Mouse (Mus musculus): ENCODE data around the gene Stub1. TPM values are rescaled to one million over a fixed set of nuclear protein-coding genes. Genes with fewer than 3 reads are reported as not detected.

Gene Stub1
- polyA plus RNA-seq, 1 experiment from 2014 or later = 353 TPM

DNA sequence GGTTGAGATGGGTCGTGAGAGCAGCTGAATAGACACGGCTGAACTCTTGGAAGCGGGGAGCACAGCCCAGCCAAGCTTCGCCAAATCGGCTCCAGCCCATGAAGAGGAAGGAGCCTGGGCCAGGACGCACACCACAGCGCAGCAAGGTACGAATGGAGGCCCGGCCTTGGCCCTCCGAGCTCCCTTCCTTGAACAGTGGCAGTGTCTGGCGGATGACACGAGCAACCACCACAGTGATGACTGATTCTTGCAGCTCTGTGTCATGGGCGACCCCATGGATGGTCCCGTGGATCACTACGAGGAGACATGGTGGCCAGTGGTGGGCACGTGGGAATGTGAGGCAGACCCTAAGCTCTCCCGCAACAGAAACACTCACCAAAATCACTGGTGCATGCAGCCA, 38.2 kb downstream of the Stub1 start:
- Histone ChIP-seq H3K27me3 (no peaks in the 10 kb centered on the region), H3K4me1 (peaks cover 53% of the 10 kb centered on the region), H3K36me3 (no peaks in the 10 kb centered on the region), H3K4me3 (peak overlapping the region; percentile 64; the same call in 1 of the 2 replicates), H3K27ac (no peak overlapping the region), H3K9me3 (no peaks in the 10 kb centered on the region), H3K9ac (0 out of 2 replicates have a peak overlapping the region, but pooled peaks have one; percentile 76), H3K4me2 (peak overlapping the region; percentile 98)
- no peak for ATAC-seq (ENCODE audit: insufficient number of reproducible peaks, insufficient read depth, low FRiP score, low TSS enrichment, low read depth)
- 71% methylated on average over 17 of the region's 17 CpGs for whole genome bisulfite sequencing

DNA sequence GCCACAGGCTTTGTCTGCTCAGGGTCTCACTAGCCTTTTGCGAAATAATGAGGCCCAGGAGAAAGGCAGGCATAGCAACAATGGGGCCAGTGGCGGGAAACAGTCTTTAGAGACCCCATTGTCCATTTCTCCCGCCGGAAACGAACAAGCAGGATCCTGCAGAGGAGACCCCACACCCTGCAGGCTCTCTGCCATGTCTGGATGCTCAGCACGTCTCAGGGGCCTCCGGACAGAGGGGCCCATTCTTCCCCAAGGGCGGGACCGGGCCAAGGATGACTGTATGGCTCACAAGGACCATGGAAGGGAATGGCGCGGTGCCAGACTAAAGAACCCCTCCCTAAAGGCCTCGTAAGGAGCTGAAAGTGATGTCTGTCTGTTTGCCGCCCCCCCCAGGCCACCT, 39.0 kb downstream of the Stub1 start:
- Histone ChIP-seq H3K27me3 (no peaks in the 10 kb centered on the region), H3K36me3 (peaks cover 7% of the 10 kb centered on the region), H3K4me1 (peaks cover 53% of the 10 kb centered on the region), H3K4me2 (no peak overlapping the region), H3K9me3 (no peaks in the 10 kb centered on the region), H3K4me3 (no peak overlapping the region), H3K9ac (0 out of 2 replicates have a peak overlapping the region, but pooled peaks have one; percentile 21), H3K27ac (no peak overlapping the region)
- no peak for ATAC-seq (ENCODE audit: insufficient number of reproducible peaks, insufficient read depth, low FRiP score, low TSS enrichment, low read depth)
- 58% methylated on average over 13 of the region's 13 CpGs for WGBS

DNA sequence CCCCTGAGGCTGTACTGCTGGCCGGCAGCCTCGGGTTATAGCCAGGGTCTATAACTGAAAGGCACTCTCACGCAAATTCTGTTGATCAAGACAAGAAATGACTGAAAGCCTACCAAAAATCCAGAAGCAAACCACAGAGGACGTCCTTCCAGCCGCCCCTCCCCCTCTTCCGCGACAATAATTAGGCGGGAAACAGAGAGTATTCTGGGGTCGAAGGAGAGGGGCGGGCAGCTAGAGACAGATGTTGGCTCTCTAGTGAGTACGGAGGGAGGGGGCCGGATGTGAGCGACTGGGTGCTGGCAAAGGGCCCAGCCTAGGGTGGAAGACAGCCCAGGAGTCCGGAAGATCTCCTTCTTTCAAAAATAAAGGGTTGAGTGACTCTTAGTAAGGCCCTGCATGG, 40.6 kb downstream of the Stub1 start, which contains the start of gene Fam173a:
TSS of gene Fam173a (minus strand) at position 287 of the 400 bp plus-strand sequence.
- Histone ChIP-seq H3K4me2 (peak within 1 kb of the TSS; percentile 87), H3K27ac (peak within 1 kb of the TSS; percentile 94), H3K9ac (peak within 1 kb of the TSS; percentile 82), H3K36me3 (peaks cover 20% of the 10 kb centered on the region), H3K27me3 (no peaks in the 10 kb centered on the region), H3K4me3 (peak within 1 kb of the TSS; percentile 75), H3K4me1 (peaks cover 51% of the 10 kb centered on the region), H3K9me3 (no peaks in the 10 kb centered on the region)
- peak; percentile 49; the same call in 1 of the 2 replicates for ATAC-seq (ENCODE audit: insufficient number of reproducible peaks, insufficient read depth, low FRiP score, low TSS enrichment, low read depth)
- under 1% methylated on average over 14 of the region's 14 CpGs for WGBS

DNA sequence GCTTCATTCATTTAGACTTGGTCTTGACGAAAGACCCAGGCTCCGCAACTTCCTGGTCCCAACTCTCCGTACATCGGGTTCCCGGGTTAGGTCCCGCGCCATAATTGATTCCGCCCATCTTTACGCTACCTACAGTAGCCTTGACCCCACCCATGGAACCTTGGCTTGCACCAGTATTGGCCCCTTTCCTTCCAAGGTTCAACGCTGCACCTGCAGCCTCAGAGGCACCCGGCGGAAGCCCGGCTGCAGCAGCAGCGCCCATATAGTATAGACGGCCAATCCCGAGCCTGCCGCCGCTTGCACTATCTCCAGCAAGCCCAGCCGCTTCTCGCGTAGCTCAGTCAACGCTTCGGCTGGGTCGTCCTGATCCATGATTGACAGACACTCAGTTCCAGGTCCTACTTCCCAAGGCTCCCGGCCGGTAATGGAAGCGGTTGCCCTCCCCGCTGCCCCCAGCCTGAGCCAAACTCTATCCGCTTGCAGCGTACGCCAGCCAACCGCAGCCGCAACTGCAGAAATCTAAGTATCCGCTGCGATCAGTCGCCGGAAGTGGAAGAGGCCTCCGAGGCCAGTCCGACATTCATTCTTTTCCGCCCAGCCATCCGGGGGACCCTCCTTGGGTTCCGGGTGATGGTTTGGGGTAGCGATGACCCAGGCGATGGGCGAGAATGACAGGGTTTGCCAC, 41.2 kb downstream of the Stub1 start:
- Histone ChIP-seq H3K4me2 (peak overlapping the region; percentile 87), H3K27me3 (no peaks in the 10 kb centered on the region), H3K4me1 (peaks cover 45% of the 10 kb centered on the region), H3K4me3 (peak overlapping the region; percentile 75), H3K9ac (peak overlapping the region; percentile 82), H3K9me3 (no peaks in the 10 kb centered on the region), H3K27ac (peak overlapping the region; percentile 94), H3K36me3 (peaks cover 23% of the 10 kb centered on the region)
- whole genome bisulfite sequencing = under 1% methylated on average over 45 of the region's 45 CpGs
- peak; percentile 23; the same call in 1 of the 2 replicates for ATAC-seq (ENCODE audit: insufficient number of reproducible peaks, insufficient read depth, low FRiP score, low TSS enrichment, low read depth)

DNA sequence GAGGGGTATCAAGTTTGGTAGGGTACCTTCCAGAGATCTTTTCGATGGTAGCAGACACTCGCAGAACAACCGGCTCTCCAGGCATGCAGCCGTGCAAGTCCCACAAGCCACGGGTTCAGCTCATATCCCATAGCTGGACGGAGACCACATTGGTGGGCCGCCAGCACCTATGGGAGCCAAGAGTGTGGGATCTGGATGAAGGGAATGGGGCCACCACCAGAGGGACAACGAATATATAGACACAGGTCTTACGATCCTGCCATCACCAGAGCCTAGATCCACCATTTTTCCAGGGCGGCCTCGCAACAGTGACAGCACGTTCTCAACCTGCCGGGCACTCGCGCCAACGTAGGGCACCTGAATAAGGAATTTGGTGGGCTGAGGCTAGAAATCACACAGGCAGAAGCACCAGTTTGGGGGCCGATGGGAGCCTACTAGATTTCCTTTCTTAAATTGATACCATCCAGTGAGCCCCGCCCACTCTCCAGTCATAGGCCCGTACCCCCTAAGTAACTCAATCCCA, 41.8 kb downstream of the Stub1 start:
- Histone ChIP-seq H3K9ac (peak overlapping the region; percentile 82), H3K36me3 (peaks cover 23% of the 10 kb centered on the region), H3K9me3 (no peaks in the 10 kb centered on the region), H3K4me3 (peak overlapping the region; percentile 75), H3K27ac (peak overlapping the region; percentile 94), H3K4me2 (peak overlapping the region; percentile 87), H3K4me1 (peaks cover 43% of the 10 kb centered on the region), H3K27me3 (no peaks in the 10 kb centered on the region)
- WGBS = 27% methylated on average over 19 of the region's 19 CpGs
- no peak for ATAC-seq (ENCODE audit: insufficient number of reproducible peaks, insufficient read depth, low FRiP score, low TSS enrichment, low read depth)

DNA sequence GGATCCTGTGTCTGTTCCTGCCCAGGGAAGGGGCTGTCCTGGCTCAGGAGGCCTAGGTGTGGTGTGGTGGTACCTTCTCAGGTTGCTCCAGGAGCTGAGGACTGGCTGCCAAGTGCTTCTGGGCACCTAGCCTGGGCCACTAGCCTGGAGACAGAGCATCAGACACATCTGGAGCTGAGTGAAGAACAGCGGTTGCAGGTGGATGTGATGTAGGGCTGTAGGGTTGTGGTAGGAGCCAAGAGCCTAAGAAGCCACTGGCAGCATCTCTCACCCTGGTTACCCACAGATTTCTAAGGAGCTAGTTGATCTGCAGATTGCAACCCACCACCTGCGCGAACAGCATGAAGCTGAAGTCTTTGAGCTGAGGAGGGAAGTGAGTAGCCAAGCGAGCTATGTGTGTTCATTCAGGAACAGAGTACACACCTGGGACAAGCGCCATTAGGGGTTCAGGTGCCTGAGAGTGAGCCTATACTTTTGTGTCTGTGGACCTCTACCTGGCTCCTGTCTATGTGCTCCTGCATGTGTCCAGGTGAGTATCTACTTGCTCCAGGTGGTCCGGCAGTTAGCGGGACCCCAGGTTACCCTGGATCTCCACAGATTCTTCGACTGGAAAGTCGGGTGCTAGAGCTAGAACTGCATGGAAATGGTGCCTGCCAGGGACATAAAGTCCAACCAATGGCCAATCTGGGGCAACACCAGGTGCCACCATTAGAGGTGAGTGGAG, 46.3 kb downstream of the Stub1 start:
- Histone ChIP-seq H3K27me3 (no peaks in the 10 kb centered on the region), H3K4me3 (no peak overlapping the region), H3K27ac (no peak overlapping the region), H3K4me2 (no peak overlapping the region), H3K36me3 (peaks cover 47% of the 10 kb centered on the region), H3K4me1 (peaks cover 30% of the 10 kb centered on the region), H3K9me3 (no peaks in the 10 kb centered on the region), H3K9ac (no peak overlapping the region)
- WGBS = 93% methylated on average over 9 of the region's 9 CpGs
- no peak for ATAC-seq (ENCODE audit: insufficient number of reproducible peaks, insufficient read depth, low FRiP score, low TSS enrichment, low read depth)

DNA sequence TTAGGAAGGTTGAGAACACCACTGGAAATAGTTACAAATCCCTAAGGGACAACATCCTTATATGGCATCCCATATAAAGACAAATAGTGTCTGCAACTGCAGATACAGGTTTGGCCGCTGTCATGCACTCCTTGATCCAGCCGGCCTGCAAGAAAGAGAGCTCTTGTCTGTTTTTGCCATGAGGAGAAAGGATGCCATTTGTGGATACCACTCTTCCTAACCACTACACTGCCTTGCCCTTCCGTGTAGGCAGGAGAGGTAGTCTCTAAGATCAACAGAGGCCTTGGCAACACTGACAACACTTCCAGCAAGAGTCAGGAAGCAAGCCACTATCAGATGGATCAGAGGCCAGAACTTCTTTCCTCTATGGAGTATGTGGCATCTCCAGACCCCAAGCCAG, 46.9 kb downstream of the Stub1 start, which contains the start of gene Ccdc78:
TSS of gene Ccdc78 (plus strand) at position 301 of the 400 bp plus-strand sequence.
- WGBS = 82% methylated on average over 3 of the region's 3 CpGs
- Histone ChIP-seq H3K4me1 (peaks cover 27% of the 10 kb centered on the region), H3K27ac (peak within 1 kb of the TSS; percentile 90), H3K4me3 (peak within 1 kb of the TSS; percentile 70), H3K27me3 (no peaks in the 10 kb centered on the region), H3K36me3 (peaks cover 53% of the 10 kb centered on the region), H3K9me3 (no peaks in the 10 kb centered on the region), H3K4me2 (peak within 1 kb of the TSS; percentile 84), H3K9ac (peak within 1 kb of the TSS; percentile 91)
- no peak for ATAC-seq (ENCODE audit: insufficient number of reproducible peaks, insufficient read depth, low FRiP score, low TSS enrichment, low read depth)

DNA sequence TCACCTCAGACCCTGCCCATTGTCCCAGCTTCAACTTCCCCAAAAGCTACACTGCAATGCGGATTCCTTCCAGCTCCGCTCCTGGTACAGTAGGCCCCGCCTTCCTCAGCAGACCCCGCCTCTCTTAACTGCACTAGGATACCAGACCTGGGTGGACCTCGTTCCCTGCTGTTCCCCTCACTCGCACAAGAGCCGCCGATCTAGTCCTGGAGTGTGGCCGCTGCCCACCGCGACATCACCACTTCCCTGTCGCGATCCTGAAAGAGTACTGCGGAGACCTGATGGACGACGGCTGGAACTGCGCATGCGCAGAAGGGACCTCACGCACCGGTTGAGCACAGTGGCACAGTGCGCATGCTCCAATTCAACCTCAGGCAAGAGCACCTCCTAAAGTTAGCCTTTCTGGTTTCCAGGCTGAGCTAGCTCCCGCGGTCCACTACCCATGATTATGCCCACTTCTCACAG, 47.9 kb downstream of the Stub1 start, which contains the start of gene Haghl:
TSS of gene Haghl (minus strand) at position 393 of the 465 bp plus-strand sequence.
- peak within 1 kb of the TSS; percentile 84 for H3K4me2 ChIP-seq
- peaks cover 18% of the 10 kb centered on the region for H3K4me1 ChIP-seq
- peak within 1 kb of the TSS; percentile 70 for H3K4me3 ChIP-seq
- H3K9ac ChIP-seq = peak within 1 kb of the TSS; percentile 91
- peak; percentile 79 for ATAC-seq (ENCODE audit: insufficient number of reproducible peaks, insufficient read depth, low FRiP score, low TSS enrichment, low read depth)
- H3K27ac ChIP-seq = peak within 1 kb of the TSS; percentile 90
- H3K9me3 ChIP-seq = no peaks in the 10 kb centered on the region
- H3K27me3 ChIP-seq = no peaks in the 10 kb centered on the region
- under 1% methylated on average over 23 of the region's 23 CpGs for WGBS
- peaks cover 63% of the 10 kb centered on the region for H3K36me3 ChIP-seq

DNA sequence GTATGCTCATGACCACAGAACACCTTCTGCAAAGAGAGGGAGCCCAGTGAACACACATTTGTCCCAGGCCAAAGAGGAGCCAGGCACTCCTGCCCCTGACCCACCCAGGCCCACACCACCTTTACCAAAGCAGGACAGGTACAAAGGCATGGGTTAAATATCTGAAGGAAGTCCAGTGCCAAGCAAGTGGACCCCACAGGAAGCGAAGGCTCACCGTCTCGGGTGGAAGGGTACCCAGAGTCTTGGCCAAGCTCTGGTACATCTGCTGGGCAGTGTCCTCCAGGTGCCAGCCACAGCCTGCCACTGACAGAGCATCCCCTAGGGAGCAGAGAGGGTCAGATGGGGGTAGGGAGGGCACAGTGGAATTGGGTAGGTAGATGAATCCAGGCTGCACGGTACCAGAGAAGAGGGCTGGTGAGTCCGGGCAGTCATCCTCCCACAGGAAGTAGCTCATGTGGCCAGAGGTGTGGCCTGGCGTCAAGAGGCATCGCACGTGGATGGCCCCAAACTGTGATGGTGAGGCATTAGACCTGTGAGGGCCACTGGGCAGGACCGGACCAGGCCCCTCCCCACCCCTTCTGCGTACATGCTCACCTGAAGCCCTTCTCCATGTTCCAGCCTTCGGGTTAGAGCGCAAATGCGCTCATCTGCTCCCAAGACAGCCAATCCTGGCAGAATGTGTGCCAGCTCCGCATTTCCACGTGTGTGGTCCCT, 49.2 kb downstream of the Stub1 start:
- Histone ChIP-seq H3K27me3 (no peaks in the 10 kb centered on the region), H3K4me3 (peak overlapping the region; percentile 70), H3K36me3 (peaks cover 65% of the 10 kb centered on the region), H3K4me1 (peaks cover 18% of the 10 kb centered on the region), H3K9ac (peak overlapping the region; percentile 91), H3K27ac (no peak overlapping the region), H3K4me2 (peak overlapping the region; percentile 84), H3K9me3 (no peaks in the 10 kb centered on the region)
- 75% methylated on average over 15 of the region's 15 CpGs for WGBS
- no peak for ATAC-seq (ENCODE audit: insufficient number of reproducible peaks, insufficient read depth, low FRiP score, low TSS enrichment, low read depth)

DNA sequence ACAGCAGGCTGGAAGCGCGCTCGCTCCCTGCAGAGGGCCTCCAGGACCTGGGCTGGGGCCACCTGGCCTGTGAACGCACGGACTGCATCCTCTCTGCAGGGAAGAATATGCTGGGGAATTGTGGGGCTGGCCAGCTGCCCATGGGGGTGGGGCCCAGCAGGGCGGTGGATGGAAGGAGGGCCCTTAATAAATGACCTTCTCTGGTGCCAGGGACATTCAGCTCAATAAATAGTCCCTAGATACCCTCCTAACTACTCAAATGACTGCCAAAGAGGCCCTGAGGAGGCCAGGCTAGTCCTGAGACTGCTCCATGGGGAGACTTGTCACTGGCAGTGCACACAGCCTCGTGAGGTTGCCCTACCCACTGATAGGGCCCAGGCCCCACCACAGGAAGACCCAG, 50.1 kb downstream of the Stub1 start:
- Histone ChIP-seq H3K9ac (peak overlapping the region; percentile 91), H3K4me3 (no peak overlapping the region), H3K27me3 (no peaks in the 10 kb centered on the region), H3K9me3 (no peaks in the 10 kb centered on the region), H3K27ac (no peak overlapping the region), H3K36me3 (peaks cover 62% of the 10 kb centered on the region), H3K4me1 (peaks cover 18% of the 10 kb centered on the region), H3K4me2 (no peak overlapping the region; the same call in 1 of the 2 replicates)
- 86% methylated on average over 7 of the region's 7 CpGs for WGBS
- no peak for ATAC-seq (ENCODE audit: insufficient number of reproducible peaks, insufficient read depth, low FRiP score, low TSS enrichment, low read depth)

DNA sequence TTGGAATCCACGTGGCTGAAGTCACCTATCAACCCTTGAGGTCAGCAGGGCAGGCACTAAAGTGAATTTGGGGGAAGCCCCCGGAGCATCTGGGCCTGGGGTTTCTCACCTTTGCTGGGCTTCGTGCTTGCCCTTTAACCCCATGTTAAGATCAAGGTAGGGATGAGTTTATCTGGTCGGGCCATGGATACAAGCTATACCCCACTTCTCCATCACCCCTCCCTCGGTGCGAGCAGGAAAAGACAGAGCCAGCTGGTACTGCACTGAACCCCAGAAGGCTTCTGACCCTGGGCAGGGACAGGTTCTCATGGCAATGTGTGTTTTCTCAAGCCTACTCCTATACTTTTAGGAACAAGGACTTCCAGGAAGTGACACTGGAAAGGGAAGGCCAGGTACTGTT, 51.9 kb downstream of the Stub1 start:
- Histone ChIP-seq H3K36me3 (peaks cover 64% of the 10 kb centered on the region), H3K4me1 (peaks cover 18% of the 10 kb centered on the region), H3K9ac (no peak overlapping the region), H3K27ac (0 out of 2 replicates have a peak overlapping the region, but pooled peaks have one; percentile 22), H3K4me2 (no peak overlapping the region), H3K27me3 (no peaks in the 10 kb centered on the region), H3K9me3 (no peaks in the 10 kb centered on the region), H3K4me3 (no peak overlapping the region)
- no peak for ATAC-seq (ENCODE audit: insufficient number of reproducible peaks, insufficient read depth, low FRiP score, low TSS enrichment, low read depth)
- 75% methylated on average over 6 of the region's 6 CpGs for WGBS
